Mouse (Mus musculus) layer of hippocampus, postnatal 36 days (tissue): ENCODE measurements around the gene Arhgap5. TPM values are rescaled to one million over a fixed set of nuclear protein-coding genes. Genes with fewer than 3 reads are reported as not detected.
"Not testable (repeated sequence)": the region's sequence is repeated elsewhere in the genome, so short reads cannot be mapped to it uniquely, and the experiment has no call there.

ENCODE experiments used
- DNase-seq, 2 experiments: peaks; one replicate each; pipeline ENCODE4 v3.0.0; 2022
- total RNA-seq, 2 experiments: library from RNA; stranded (reverse); gene quantifications; 2 replicates each; pipeline ENCODE4 v1.2.3; 2021

Gene Arhgap5
- total RNA-seq, 2 experiments from 2014 or later, result 141 to 146 TPM

DNA sequence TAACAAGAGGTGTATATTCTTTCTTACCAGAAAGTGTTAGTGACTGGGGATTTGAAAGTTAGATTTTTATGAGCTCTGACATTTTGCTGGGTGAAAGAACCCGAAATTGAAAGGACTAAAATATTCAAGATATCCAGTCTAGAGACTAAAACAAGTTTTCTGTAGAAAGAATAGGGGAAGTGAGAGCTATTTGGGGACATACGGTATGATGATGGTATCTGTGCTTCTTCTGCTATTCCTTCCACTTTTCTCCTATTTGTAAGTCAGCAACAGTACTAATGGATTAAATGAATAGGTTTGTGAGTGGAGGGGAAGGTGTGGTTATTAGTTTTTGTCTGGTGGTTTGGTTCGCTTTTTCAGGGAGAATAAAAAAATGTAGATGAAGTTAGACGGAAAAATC, 37.5 kb downstream of the Arhgap5 start:
- no peak for DNase-seq

- no peak for DNase-seq
Observed at GRCm38 (mm10) chr12:52544532-52544931, 40.8 kb downstream of the Arhgap5 start.

GRCm38 (mm10) chr12:52552085-52552484, 48.3 kb downstream of the Arhgap5 start:
- no peak for DNase-seq

DNA sequence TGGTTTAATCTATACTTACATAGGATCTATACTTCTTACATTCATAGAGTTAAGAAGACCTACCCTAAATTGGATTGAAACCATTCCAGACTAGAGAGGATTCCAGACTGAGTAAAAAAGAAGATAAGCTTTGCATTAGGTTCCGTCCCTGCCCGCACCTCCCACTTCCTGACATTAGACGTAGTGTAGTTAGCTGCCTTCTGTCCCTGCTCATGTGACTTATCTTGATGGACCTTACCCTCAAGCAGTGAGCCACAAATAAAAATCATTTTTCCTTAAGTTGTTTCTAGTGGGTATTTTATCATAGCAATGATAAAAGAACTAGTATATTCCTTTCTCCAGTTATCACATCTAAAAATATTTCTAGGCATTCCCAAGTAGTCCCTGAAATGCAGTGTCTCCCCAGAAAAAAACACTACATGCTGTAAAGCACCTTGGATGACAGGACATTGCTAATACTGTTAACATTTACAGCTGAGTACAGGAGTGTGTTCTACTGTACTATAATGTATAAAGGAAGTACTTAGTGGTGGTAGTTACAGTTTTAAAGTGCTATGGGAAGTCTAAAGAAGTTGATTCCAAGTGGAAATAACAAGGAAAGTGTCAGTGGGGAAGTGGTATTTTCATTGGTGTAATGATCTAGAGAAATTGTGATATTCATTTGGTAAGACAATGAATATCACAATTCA, 51.6 kb downstream of the Arhgap5 start:
- no peak for DNase-seq

DNA sequence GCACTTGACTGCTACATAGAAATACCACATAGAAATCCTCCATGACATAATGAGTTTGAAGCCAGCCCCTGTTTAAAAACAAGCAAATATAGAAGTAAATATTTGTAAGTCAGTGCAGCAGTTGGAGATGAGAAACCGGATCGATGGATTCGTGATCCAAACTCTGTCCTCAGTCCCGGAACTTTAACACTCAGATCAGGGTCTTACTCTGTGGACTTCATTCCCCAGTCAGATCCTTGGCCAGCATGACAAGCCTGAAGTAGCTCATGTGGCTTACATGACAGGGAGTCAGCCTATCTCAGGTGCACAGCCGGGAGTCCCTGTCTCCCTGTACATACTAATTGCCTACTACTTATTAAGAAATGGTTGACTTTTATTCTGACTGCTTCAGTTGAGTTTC, 61.9 kb downstream of the Arhgap5 start:
- no peak for DNase-seq

DNA sequence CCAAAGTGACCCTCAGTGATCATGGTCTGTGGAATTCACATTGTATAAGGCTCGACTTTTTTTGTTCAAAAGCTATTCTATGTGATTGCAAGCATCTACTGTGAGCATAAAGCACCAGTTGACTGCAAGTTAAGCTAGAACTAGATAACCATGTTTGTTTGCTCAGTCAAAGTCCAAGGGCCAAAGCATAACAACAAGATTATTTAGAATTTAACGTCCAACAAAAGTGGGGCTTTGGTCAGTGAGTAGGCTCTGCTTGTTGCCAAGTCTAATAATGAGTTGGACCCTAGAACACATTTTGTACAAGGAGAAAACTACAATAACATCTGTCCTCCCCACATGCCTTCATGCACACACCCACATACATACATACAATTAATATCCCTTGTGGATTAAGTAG, 69.6 kb downstream of the Arhgap5 start:
- no peak for DNase-seq

DNA sequence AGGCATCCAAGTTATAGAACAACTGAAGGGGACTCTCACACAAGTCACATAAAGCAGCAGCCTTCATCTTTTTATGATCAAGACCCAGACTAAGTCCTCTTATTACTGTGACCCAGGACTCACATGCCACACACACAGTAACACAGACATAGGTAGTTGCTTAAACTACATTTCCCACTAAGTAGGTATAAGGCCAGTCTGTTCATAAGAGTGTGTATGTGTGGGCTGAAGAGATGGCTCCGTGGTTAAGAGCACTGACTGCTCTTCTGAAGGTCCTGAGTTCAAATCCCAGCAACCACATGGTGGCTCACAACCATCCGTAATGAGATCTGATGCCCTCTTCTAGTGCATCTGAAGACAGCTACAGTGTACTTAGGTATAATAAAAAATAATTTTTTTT, 82.7 kb downstream of the Arhgap5 start:
- not testable (repeated sequence) for DNase-seq

DNA sequence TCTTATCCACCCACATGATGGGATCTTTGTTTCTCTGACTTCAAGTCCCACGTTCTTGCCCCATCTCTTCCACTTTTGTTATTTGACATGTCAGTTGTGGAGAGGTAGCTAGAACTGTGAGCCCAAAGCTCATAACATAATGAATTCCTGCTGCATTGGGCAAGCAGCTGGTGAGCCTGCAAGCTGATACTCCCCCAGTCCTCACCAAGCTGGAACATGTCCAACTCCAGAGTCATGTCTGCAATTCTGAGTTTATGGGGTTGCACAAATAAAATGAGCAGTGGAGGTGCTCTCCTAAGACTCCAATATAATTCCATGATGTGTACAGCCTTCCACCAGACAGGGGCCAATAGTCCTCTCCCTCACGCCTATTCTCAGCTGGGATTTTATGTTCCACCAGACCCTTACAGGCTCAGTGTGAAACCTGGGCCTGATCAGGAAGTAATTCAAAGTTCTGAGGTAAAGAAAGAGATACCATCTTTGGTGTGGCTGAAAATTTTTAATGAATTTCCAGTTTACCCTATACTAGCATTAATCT, 83.8 kb downstream of the Arhgap5 start:
- peak; percentile 12 to 15 for DNase-seq

DNA sequence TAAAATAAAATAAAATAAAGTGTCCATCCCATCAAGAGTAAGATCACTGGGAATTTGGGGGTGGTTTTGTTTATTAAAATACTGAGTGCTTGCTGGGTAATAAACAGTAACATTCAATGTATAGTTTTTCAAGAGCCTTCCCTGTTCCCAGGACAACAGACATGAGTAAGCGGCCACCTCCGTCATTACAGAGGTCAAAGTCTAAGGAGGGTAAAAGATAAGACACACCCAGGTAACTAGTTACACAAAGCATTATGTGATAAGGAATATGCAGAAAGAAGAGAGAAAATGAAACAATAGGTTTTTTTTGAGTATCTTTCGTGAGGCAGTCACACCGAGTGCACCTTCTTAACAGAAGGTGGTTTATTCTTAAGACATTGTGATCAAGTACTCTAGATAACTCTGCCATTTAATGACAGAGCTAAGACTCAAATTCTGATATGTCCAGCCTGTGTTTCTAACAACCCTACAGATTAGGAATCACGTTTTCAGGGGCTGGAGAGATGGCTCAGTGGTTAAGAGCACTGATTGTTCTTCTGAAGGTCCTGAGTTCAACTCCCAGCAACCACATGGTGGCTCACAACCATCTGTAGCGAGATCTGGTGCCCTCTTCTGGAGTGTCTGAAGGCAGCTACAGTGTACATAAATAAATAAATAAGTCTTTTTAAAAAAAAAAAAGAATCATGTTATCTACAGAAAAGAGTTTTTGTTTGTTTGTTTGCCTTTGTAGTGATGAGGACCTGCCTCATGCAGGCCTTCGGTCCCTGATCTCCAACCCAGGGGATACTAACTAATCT, 91.8 kb downstream of the Arhgap5 start:
- DNase-seq, result no peak

DNA sequence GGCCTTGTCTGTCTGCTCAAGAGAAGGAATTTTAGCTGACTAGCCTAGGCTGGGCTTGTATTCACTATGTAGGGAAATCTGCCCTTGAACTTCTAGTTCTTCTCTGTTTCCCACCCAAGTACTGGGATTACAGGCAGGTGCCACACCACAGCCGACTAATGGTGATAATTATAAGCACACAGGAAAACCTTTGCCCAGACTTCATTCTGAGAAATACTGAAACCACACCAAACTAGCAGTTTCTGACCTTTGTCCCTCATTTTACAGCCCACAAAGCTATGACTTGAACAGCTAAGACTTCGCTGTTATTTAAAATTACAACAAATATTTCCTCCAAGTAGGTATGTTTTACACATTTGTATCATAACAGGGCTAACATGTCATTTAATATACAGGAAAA, 98.7 kb downstream of the Arhgap5 start:
- DNase-seq, result no peak

- DNase-seq, result peak; percentile 76 to 83
Observed at GRCm38 (mm10) chr12:52602883-52603694, 99.3 kb downstream of the Arhgap5 start.

DNA sequence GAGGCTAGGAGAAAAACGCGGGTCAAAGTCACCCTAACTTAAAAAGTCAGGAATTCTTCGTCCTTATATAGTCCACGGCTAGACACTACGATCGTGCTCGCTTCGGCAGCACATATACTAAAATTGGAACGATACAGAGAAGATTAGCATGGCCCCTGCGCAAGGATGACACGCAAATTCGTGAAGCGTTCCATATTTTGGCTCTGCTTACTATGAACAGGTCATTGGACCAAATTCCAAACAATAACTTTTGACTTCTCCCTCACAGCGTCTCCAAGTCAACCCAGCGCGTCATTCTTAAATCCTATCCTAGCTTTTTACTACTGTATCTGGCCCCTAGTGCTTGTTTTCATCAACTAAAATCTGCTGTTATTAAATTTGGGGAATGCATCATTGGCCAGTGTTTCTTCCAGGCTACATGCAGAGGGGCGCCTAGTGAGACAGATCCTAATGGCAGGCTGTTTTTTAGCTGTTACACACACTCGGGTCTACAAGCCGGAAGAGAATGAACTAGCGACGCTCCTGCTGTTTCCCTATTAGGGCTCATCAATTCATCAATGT, 100.0 kb downstream of the Arhgap5 start:
- DNase-seq, result peak; percentile 67 to 71

DNA sequence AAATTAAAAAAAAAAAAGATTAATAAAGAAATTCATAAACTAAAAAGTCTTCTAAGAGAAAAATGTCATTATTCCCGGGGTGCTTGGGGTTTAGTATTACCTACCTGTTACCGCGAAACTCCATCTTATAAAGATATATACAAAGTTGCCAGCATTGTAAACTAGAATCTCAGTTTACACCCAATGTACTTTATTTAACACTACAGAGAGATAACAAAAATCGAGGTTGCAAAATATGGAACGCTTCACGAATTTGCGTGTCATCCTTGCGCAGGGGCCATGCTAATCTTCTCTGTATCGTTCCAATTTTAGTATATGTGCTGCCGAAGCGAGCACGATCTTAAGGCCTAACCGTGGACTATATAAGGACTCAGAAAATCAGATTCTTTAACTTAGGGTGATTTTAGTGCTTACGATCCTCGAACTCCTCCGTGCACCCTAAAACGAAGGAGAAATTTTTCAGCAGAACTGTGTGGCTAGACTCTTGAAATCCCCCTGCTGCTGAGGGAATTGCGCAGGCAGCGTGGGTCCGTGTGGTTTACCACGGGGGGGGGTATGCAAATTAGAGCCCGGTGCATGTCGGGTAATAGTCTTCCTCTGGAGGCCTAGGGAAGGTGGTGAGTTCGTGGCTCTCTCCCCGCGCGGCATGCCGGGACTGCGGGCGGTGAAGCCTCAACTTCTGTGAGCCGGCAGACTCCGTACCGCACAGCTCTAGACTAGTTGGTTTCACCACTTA, 100.7 kb downstream of the Arhgap5 start:
- DNase-seq, result peak; percentile 92 to 93

GRCm38 (mm10) chr12:52604992-52605652, 101.3 kb downstream of the Arhgap5 start:
- no peak for DNase-seq

- no peak for DNase-seq
Observed at GRCm38 (mm10) chr12:52607411-52607810, 103.6 kb downstream of the Arhgap5 start.

GRCm38 (mm10) chr12:52615703-52616102, 111.9 kb downstream of the Arhgap5 start:
- no peak for DNase-seq

DNA sequence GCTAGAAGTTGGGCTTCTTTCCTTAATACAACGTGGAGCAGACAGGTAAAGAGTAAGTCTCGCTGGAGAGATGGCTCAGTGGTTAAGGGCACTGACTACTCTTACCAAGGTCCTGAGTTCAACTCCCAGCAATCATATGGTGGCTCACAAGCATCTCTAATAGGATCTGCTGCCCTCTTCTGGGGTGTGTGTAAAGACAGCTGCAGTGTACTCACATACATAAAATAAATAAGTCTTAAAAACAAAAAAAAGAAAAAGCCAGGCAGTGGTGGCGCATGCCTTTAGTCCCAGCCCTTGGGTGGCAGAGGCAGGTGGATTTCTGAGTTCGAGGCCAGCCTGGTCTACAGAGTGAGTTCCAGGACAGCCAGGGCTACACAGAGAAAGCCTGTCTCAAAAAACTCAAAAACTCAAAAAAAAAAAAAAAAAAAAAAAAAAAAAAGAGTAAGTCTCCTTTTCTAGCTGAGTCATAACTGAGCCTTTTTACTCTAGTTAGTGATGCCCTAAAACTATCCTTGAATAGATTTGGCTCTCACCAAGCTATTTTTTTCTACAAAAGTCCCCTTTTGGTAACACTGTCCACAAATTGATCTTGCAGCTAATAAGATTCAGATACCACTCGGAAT, 114.8 kb downstream of the Arhgap5 start:
- DNase-seq, result no peak

DNA sequence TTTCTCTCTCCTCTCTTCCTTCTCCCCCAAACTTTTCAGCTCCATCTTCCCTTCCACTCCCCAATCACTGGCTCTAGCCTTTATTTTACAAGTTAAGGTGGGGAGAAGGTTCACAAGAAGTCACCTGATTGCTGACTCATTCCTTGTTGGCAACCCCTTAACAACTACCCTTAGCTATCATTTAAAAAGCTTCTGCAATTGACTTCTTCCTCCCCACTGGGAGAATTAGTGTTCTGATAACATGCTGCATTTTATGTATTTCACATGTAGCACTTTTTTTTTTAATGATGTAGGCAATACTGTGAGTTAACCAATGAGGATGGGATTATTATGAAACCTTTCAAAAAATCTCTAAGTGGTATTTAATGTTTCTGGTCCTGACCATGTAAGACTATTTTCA, 115.9 kb downstream of the Arhgap5 start:
- DNase-seq, result no peak
